Mouse (Mus musculus): ENCODE results near the gene Neil3. TPM values are rescaled to one million over a fixed set of nuclear protein-coding genes. Genes with fewer than 3 reads are reported as not detected.
"Not testable (repeated sequence)": the region's sequence is repeated elsewhere in the genome, so short reads cannot be mapped to it uniquely, and the experiment has no call there.

The Neil3 gene
- polyA plus RNA-seq, 1 experiment: 0.13 TPM

- Histone ChIP-seq H3K27ac (ENCODE audit: insufficient read depth, low read depth, low read length) (no peak overlapping the region), H3K27me3 (replicated peaks; ENCODE audit: control insufficient read depth, insufficient read depth, low read length) (no peaks in the 10 kb centered on the region), H3K36me3 (ENCODE audit: control insufficient read depth, insufficient read depth, low read length) (no peaks in the 10 kb centered on the region), H3K4me3 (ENCODE audit: insufficient read depth, low read depth, low read length) (no peak overlapping the region), H3K4me1 (ENCODE audit: control insufficient read depth, insufficient read depth, low read length) (no peaks in the 10 kb centered on the region)
- 83% methylated on average over 2 of the region's 2 CpGs for WGBS
- no peak for DNase-seq
- TF ChIP-seq CTCF (conservative IDR thresholded peaks at IDR 0.05; ENCODE audit: insufficient read depth, insufficient read length, low read depth, low read length) (no peak), POLR2A (IDR thresholded peaks at IDR 0.05; ENCODE audit: low read depth, low read length) (no peak)
Measured at GRCm38 (mm10) chr8:53539585-53539984, 99.3 kb downstream of the Neil3 start.

GRCm38 (mm10) chr8:53538049-53538448 is 100.8 kb downstream of the Neil3 start:
- not testable (repeated sequence) for H3K27me3 ChIP-seq (replicated peaks; ENCODE audit: control insufficient read depth, insufficient read depth, low read length); DNase-seq; H3K36me3 ChIP-seq (ENCODE audit: control insufficient read depth, insufficient read depth, low read length); H3K4me3 ChIP-seq (ENCODE audit: insufficient read depth, low read depth, low read length); H3K27ac ChIP-seq (ENCODE audit: insufficient read depth, low read depth, low read length); H3K4me1 ChIP-seq (ENCODE audit: control insufficient read depth, insufficient read depth, low read length)
- WGBS: 70% methylated on average over 3 of the region's 3 CpGs

Other genes with a start within 250 kb of the Neil3 start
- 8.9 and 16.0 TPM in 2 replicates for gene Aga, start 127.3 kb downstream of the Neil3 start, polyA plus RNA-seq (2012; rRNA removed)